Mouse (Mus musculus) hematopoietic stem cell, adult 5-6 weeks (primary cell): ENCODE results near the gene Gsto1. TPM values are rescaled to one million over a fixed set of nuclear protein-coding genes. Genes with fewer than 3 reads are reported as not detected.
"Not testable (repeated sequence)": the region's sequence is repeated elsewhere in the genome, so short reads cannot be mapped to it uniquely, and the experiment has no call there.

Experiments used
- ATAC-seq, 2 experiments: fragments of 125-278 bp in 1 of 2; replicated peaks in 1 of 2; 2 replicates each; pipeline ENCODE4 v1.8.0; 2016 to 2017; ENCODE audit warnings: inconsistent platforms in 2 of 2, mild to moderate bottlenecking in 2 of 2, moderate number of reproducible peaks in 2 of 2, low read depth in 1 of 2, moderate TSS enrichment in 1 of 2; ENCODE audit not compliant: low FRiP score in 2 of 2, poor library complexity in 2 of 2, severe bottlenecking in 2 of 2, insufficient read depth in 1 of 2, low TSS enrichment in 1 of 2
- total RNA-seq: library from RNA; stranded (forward); fragments of 172-1452, 232-1000 nt; gene quantifications from 2 replicates; pipeline ENCODE4 v1.2.3, GENCODE M21; 2017

The Gsto1 gene
- total RNA-seq, 1 experiment from 2014 or later, result 117 TPM

- not testable (repeated sequence) for ATAC-seq
Measured at GRCm38 (mm10) chr19:47852131-47852530, 2.6 kb upstream of the Gsto1 start.

- ATAC-seq, result no peak
Measured at GRCm38 (mm10) chr19:47853053-47853452, 1.7 kb upstream of the Gsto1 start.

DNA sequence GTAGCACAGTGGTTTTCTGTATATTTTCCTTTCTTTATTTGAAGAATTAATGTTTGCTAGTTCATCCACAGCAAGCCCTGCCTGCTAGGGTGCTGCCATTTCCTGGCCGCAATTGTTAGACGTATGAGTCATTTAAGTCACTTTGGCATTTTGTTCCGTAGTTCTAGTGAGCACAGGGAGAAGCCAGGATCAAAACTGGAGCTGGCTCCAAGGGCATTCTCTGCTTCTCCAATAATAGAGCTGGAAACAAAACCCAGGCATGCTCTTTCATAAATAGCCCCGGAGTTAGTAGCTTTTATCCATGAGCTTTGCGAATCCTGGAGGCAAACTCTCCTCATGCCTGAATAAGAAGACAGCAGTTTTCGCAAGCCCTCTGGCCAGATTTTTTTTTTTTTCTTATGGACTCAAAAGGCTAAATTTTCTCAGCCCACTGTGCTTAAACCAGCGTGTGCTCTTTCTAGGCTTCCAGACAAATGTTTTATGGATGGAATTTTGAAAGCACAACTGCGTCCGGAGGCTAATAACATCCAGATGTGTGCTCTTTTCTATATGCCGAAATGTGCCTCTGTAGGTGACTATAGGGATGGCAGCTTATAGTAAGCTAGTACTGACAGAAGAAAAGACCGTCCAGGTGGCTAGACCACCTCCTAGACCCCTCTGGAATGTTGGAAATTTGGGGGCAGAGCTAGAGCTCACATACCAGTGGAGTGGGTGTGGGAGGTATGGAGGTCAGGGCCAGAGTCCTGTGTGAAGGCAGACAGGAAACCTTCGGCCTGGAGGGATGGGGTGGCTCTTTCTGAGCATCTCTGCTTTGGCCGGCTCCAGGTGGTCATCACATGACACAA, 597 bp upstream of the Gsto1 start:
- ATAC-seq, result peak; percentile 27 to 35

DNA sequence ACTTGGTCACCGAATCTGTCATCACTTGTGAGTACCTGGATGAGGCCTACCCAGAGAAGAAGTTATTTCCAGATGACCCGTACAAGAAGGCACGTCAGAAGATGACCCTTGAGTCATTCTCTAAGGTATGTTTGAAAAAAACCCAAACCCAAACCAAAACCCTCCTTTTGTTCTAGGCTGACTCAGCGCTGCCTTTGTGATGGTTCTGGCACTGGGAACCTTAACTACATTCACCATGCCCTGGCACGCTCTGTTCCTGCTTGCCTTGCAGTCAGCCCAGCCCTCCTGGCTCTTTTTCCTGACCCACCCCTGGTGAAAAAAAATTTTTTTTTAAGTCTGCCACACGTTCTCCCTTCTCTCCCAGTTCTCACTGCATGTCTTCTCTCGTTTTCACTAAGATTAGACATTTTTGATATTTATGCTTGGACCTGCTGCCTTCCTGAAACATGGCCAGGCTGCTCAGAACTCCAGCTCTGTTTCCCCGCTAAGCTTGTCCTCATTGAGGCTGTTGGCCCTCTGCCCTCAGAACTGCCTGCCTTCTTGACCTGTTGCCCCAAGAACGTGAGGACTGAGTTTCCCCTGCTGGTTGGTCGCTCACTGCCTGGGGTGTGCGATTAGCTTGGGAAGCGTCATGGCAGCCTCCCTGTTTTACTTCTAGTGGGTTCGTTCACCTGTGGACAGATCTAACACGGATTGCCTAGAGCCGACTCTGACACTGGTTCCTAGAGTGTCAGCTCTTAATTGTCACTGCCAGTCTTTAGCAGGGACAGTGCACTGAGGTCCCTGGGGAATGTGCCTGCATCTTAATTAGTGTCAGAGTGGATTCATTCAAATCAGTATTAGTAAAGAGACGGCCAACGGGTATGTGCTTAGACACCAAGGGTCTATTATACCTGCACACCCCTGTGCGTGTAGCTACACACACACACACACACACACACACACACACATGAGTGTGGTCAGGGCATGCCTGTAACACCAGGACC, 3.5 kb downstream of the Gsto1 start:
- no peak for ATAC-seq

GRCm38 (mm10) chr19:47859180-47859579, 4.4 kb downstream of the Gsto1 start:
- no peak for ATAC-seq

DNA sequence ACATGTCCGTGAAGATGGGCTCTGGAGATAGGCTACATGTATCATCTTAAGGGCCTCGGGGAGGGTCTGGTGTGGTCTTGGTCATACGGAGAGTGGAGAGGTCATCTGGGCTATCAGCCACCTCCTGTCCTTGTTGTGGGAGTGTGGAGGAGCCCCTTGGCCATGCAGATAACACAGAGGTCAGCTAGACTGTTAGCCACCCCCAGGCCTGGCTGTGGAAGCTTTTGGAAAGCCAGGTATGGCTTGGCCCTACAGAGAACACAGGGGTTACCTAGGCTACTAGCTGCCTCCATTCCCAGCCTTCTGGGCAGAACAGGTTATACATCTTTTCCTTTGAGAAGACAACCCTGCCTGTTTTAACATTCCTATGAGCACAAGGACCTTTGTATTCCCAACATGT, 7.8 kb downstream of the Gsto1 start:
- ATAC-seq, result no peak

DNA sequence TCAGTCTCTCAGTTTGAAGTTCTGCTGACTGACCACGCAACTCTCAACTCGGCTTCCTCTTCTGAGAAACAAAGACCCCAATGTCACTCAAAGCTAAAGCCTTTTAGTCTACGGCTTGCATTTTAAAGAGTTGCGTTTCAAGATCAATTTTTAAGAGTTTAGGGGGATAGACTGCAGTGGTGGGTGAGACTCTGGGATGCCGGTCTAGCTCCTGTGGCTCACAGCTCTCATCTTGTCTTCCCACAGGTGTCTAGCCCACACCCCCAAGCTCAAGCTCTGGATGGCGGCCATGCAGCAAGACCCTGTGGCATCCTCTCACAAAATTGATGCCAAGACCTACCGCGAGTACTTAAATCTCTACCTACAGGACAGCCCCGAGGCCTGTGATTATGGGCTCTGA, 9.3 kb downstream of the Gsto1 start:
- no peak for ATAC-seq

DNA sequence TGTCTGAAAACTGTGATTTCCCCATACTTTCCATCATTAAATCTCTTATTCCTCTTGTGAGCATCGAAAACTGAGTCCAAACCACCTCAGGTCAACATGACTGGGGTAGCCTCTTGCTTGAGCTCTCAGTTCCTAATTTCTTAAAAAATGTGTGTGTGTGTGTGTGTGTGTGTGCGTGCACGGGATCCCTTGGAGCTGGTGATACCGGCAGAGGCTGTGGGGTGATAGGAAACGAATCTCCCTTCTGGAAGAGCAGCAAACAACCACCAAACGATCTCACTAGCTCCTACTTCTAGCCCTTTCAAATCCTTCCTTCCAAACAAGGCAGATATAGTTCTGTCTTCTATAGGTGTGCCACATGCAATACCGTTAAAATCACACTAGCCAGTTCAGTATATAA, 10.0 kb downstream of the Gsto1 start:
- no peak for ATAC-seq

- ATAC-seq, result peak; percentile 99 to 100
Measured at GRCm38 (mm10) chr19:47865353-47865947, 10.7 kb downstream of the Gsto1 start, which contains the start of gene Gsto2. Gene Gsto2 (plus strand): TSS chr19:47865534.

- no peak for ATAC-seq
Measured at GRCm38 (mm10) chr19:47867628-47868175, 12.9 kb downstream of the Gsto1 start.

- ATAC-seq, result no peak
Measured at GRCm38 (mm10) chr19:47868951-47869350, 14.2 kb downstream of the Gsto1 start.

DNA sequence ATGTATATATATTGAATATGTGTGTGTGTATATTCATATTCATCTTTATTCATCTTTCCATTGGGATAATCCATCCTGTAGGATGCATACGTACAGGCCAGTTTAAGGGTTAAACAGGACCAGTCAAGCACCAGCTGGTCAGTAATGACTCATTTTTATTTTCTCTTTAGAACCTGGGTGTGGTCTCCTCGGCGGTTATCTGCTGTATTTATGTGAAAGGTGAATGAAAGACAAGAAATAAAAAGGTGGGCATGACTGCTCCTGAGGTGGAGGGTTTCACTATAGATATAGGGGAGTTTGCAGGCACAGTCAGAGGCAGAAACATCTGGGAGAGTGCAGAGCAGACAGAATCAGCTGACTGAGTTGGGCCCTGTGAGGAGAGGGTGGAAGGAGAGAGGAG, 14.7 kb downstream of the Gsto1 start:
- ATAC-seq, result no peak

DNA sequence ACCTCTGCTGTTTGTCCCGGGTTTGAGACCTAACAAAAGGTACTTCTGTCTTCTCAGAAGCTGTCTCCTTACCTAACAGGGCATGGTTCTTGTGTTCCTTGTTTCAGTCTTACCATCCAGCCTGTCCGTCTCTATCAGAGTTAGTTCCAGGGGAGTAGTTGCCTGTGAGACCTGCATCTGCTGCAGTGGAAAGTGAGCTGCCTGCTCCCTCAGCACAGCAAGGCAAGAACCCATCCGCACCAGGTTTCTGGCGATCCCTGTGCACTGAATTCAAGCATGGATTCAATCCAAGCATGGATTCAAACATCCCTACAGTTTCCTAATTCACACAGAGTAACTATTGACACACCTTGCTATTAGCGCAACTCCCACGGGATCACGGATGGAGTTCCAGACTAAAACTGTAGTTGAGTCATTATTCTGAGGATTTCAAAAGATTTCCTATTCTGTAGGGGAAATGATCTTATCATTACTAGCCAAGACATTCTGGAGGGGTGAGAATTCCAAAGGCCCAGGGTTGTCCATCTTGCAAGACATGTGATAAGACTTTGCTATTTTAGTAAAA, 15.4 kb downstream of the Gsto1 start:
- ATAC-seq, result no peak

GRCm38 (mm10) chr19:47871515-47871914, 16.7 kb downstream of the Gsto1 start:
- ATAC-seq, result no peak

- no peak for ATAC-seq
Measured at GRCm38 (mm10) chr19:47876252-47876651, 21.5 kb downstream of the Gsto1 start.

DNA sequence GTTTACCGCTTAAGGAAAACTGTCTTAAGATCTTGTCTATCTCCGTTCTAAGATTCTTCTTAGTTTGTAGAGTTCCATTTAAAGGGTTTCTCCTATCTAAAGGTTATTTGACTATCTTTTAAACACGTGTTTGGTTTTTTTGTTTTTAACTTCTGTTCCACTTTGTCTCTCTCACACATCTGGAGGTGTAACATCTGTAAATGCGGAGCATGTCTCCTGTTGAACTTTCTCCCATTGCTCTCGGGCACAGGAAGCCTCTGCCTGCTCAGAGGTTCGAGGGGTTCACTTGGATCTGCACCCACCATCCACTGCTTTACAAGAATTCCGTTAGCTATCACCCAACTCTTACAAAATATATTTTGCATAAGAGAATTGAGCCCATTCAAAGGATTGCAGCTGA, 26.8 kb downstream of the Gsto1 start:
- no peak for ATAC-seq
